Mouse (Mus musculus) G1E (cell line): ENCODE measurements around the gene Cd5l. TPM values are rescaled to one million over a fixed set of nuclear protein-coding genes. Genes with fewer than 3 reads are reported as not detected.
"Not testable (repeated sequence)": the region's sequence is repeated elsewhere in the genome, so short reads cannot be mapped to it uniquely, and the experiment has no call there.

Experiments used
- ATAC-seq: 2 replicates; pipeline ENCODE4 v1.8.0; 2016; ENCODE audit warnings: mild to moderate bottlenecking; ENCODE audit not compliant: insufficient number of reproducible peaks, poor library complexity, low FRiP score, severe bottlenecking; ENCODE audit errors: extremely low read depth
- DNase-seq: peaks from one replicate; pipeline ENCODE4 v3.0.0; 2012; ENCODE audit warnings: low spot score
- H3K27me3 ChIP-seq: 2 replicates; pipeline ENCODE4 v1.6.1; 2012; ENCODE audit warnings: mild to moderate bottlenecking, low read length, inconsistent platforms; ENCODE audit not compliant: insufficient read depth
- H3K36me3 ChIP-seq: replicated peaks from 2 replicates; pipeline ENCODE3; 2012; ENCODE audit warnings: mild to moderate bottlenecking, inconsistent platforms
- H3K4me1 ChIP-seq: 2 replicates; pipeline ENCODE4 v1.6.1; 2012; ENCODE audit warnings: low read depth, low read length, inconsistent platforms, mixed read lengths; ENCODE audit not compliant: insufficient read depth
- H3K4me3 ChIP-seq: 2 replicates; pipeline ENCODE4 v1.5.1; 2012; ENCODE audit warnings: low read depth, mild to moderate bottlenecking, inconsistent platforms, low read length, moderate library complexity, mixed read lengths
- H3K9me3 ChIP-seq: replicated peaks from 2 replicates; pipeline ENCODE4 v1.6.1; 2012; ENCODE audit warnings: inconsistent platforms
- CTCF ChIP-seq: IDR thresholded peaks from 2 replicates; pipeline ENCODE4 v1.5.1; 2012; ENCODE audit warnings: low read depth, low read length, inconsistent platforms, mixed read lengths
- GATA1 ChIP-seq: IDR thresholded peaks from 2 replicates; pipeline ENCODE4 v1.6.1; 2012; ENCODE audit warnings: borderline replicate concordance, low read length, inconsistent platforms, mixed read lengths
- GATA2 ChIP-seq: IDR thresholded peaks from 2 replicates; pipeline ENCODE4 v1.6.1; 2012; ENCODE audit warnings: low read depth, low read length, inconsistent platforms, borderline replicate concordance
- POLR2AphosphoS5 ChIP-seq: IDR thresholded peaks from 2 replicates; pipeline ENCODE4 v1.6.1; 2012; ENCODE audit warnings: low read depth, low read length, inconsistent platforms; ENCODE audit not compliant: insufficient replicate concordance
- TAL1 ChIP-seq: conservative IDR thresholded peaks from 2 replicates; pipeline ENCODE4 v1.6.1; 2012; ENCODE audit warnings: low read depth, low read length, inconsistent platforms, mixed read lengths
- polyA plus RNA-seq: library from polyadenylated mRNA; stranded (reverse); fragments of >175 nt; gene quantifications from 2 replicates; pipeline ENCODE4 v1.2.3, GENCODE M21; 2012
- total RNA-seq, 2 experiments: library from RNA; stranded (forward) in 1 of 2; stranded (reverse) in 1 of 2; fragments of 200-1000 nt in 1 of 2; fragments of >200 nt in 1 of 2; fragmentation: Nextera tagmentation in 1 of 2; gene quantifications; 2 replicates each; pipeline ENCODE4 v1.2.3; 2014 to 2017

The Cd5l gene
- total and polyA plus RNA-seq, 3 experiments = 0.11 TPM; not detected in 2

GRCm38 (mm10) chr3:87377719-87378118 lies 20.0 kb downstream of the Cd5l start:
- ATAC-seq = no peak
- TF ChIP-seq CTCF = no peak
- no peak for TF ChIP-seq POLR2AphosphoS5
- TF ChIP-seq GATA2 = no peak
- H3K4me3 ChIP-seq = no peak overlapping the region

GRCm38 (mm10) chr3:87379641-87380315 lies 22.1 kb downstream of the Cd5l start:
- H3K4me1 ChIP-seq, DNase-seq, H3K9me3 ChIP-seq, ATAC-seq, H3K4me3 ChIP-seq, H3K27me3 ChIP-seq, H3K36me3 ChIP-seq: not testable (repeated sequence)

More at GRCm38 (mm10) chr3:87377719-87378118, 20.0 kb downstream of the Cd5l start:
- no peaks in the 10 kb centered on the region for H3K9me3 ChIP-seq
- no peak for DNase-seq
- H3K27me3 ChIP-seq = peaks cover 3% of the 10 kb centered on the region; the same call in 1 of the 2 replicates
- no peaks in the 10 kb centered on the region for H3K36me3 ChIP-seq
- H3K4me1 ChIP-seq = no peaks in the 10 kb centered on the region

DNA sequence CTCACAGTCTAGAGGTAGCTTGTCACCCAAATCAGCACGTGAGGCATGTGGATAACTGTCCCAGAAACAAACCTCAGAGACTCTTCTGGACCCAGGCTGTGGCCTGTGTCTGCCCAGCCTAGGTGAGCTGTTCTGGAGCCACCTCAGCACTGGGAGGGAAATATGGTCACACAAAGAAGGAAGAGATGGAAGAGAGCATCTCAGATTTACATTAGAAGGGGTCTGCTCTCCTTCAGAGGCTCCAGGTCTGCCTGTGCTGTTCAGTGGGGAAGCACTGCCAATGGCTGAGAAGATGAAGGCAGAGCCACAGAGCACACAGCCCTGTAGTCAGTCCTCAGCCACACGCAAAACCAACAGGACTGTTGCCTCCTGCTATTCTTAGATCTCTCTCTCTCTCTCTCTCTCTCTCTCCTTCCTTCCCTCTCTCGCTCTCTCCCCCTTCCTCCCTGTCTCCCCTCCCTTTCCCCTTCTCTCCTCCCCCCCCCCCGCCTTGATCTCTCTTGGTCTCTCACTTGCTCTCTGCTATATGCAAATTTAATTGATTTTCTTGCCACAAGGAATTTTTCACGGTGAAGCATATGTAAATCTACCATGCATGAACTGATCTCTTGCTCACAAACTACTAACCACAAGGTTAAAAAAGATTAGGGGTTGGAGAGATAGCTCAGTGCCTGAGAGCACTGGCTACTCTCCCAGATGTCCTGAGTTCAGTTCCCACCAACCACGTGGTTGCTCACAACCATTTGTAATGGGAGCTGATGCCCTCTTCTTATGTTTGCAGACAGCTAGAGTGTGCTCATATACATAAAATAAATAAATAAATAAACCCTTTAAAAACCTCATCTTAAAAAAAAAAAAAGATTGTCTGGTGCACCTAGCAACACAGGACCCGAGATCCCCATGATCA lies 24.4 kb downstream of the Cd5l start:
- H3K36me3 ChIP-seq = no peaks in the 10 kb centered on the region
- no peaks in the 10 kb centered on the region for H3K4me1 ChIP-seq
- ATAC-seq (no peak), DNase-seq (no peak)
- H3K9me3 ChIP-seq = no peaks in the 10 kb centered on the region
- no peaks in the 10 kb centered on the region; the same call in 1 of the 2 replicates for H3K27me3 ChIP-seq
- H3K4me3 ChIP-seq = no peak overlapping the region
- TF ChIP-seq CTCF = no peak
- TF ChIP-seq TAL1 = no peak
- no peak for TF ChIP-seq POLR2AphosphoS5
- no peak for TF ChIP-seq GATA2
- TF ChIP-seq GATA1 = no peak

DNA sequence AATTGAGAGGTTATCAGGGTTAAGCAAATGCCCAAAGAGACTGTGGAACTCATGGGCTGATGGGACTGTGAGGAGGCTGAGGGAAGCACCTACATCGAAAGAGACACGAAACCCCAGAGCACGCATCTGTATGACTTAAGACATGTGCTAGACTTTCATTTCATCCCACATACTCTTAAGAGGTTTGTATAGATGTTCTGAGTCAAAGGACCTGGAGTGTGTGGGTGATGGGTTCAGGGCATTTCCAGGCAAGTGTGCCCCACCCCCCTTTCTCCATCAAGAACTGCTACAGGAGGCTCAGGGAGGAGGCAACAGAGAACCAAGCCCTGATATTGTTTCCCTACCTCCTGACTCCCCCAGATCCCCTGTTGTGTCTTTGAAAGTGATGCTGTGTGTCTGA lies 25.6 kb downstream of the Cd5l start:
- H3K36me3 ChIP-seq = no peaks in the 10 kb centered on the region
- TF ChIP-seq GATA1 (no peak), POLR2AphosphoS5 (no peak), GATA2 (no peak), TAL1 (no peak), CTCF (no peak)
- ATAC-seq = no peak
- no peaks in the 10 kb centered on the region for H3K9me3 ChIP-seq
- no peaks in the 10 kb centered on the region; the same call in 1 of the 2 replicates for H3K27me3 ChIP-seq
- H3K4me3 ChIP-seq = no peak overlapping the region
- H3K4me1 ChIP-seq = no peaks in the 10 kb centered on the region
- no peak for DNase-seq

DNA sequence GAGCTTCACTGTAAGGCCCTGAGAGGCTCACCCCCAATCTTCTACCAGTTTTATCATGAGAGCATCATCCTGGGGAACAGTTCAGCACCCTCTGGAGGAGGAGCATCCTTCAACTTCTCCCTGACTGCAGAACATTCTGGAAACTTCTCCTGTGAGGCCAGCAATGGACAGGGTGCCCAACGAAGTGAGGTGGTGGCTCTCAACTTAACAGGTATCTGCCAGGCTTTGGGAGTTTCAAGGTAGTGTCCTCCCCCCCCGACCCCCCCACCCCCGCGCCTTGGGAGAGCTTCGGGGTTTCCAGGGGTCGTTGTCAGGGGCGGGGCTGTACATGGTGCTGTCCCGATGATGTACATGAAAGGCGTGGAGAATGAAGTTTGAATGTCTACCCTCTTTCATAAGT lies 27.4 kb downstream of the Cd5l start:
- no peak for DNase-seq
- no peaks in the 10 kb centered on the region for H3K9me3 ChIP-seq
- no peaks in the 10 kb centered on the region for H3K36me3 ChIP-seq
- ATAC-seq = no peak
- no peak for TF ChIP-seq GATA1
- TF ChIP-seq POLR2AphosphoS5 = no peak
- TF ChIP-seq TAL1 = no peak
- no peak for TF ChIP-seq GATA2
- TF ChIP-seq CTCF = no peak
- H3K4me1 ChIP-seq = no peaks in the 10 kb centered on the region
- no peaks in the 10 kb centered on the region; the same call in 1 of the 2 replicates for H3K27me3 ChIP-seq
- H3K4me3 ChIP-seq = no peak overlapping the region

- Histone ChIP-seq H3K36me3 (no peaks in the 10 kb centered on the region), H3K4me1 (no peaks in the 10 kb centered on the region), H3K9me3 (no peaks in the 10 kb centered on the region), H3K4me3 (no peak overlapping the region), H3K27me3 (peaks cover 5% of the 10 kb centered on the region; the same call in 1 of the 2 replicates)
- DNase-seq = no peak
- ATAC-seq = no peak
- TF ChIP-seq GATA2 = no peak
- TF ChIP-seq GATA1 = no peak
- no peak for TF ChIP-seq POLR2AphosphoS5
- no peak for TF ChIP-seq CTCF
- no peak for TF ChIP-seq TAL1
These were observed 33.3 kb downstream of the Cd5l start for GRCm38 (mm10) chr3:87390935-87391334.
